Mouse (Mus musculus) limb, embryonic 11.5 days (tissue): ENCODE data around the gene Elmsan1. TPM values are rescaled to one million over a fixed set of nuclear protein-coding genes. Genes with fewer than 3 reads are reported as not detected.

Source experiments
- ATAC-seq: fragments of 200-750 bp; cut with Nextera tagmentation; 2 replicates; pipeline ENCODE4 v1.8.0; 2017; ENCODE audit warnings: low read depth; ENCODE audit not compliant: insufficient number of reproducible peaks, low FRiP score, low TSS enrichment
- DNase-seq: peaks from one replicate; pipeline ENCODE4 v3.0.0-alpha.2; 2015; ENCODE audit warnings: low spot score
- H3K27ac ChIP-seq: fragments of 300-500 bp; sonication (generic); replicated peaks from 2 replicates; pipeline ENCODE4 v1.5.1; 2014; ENCODE audit warnings: low read depth, mild to moderate bottlenecking, low read length
- H3K27me3 ChIP-seq: fragments of 300-500 bp; sonication (generic); 2 replicates; pipeline ENCODE4 v1.6.1; 2014; ENCODE audit warnings: mild to moderate bottlenecking, low read length, mixed read lengths; ENCODE audit not compliant: control insufficient read depth, insufficient read depth
- H3K36me3 ChIP-seq: fragments of 300-500 bp; sonication (generic); 2 replicates; pipeline ENCODE4 v1.6.1; 2014; ENCODE audit warnings: mild to moderate bottlenecking, low read length, moderate library complexity, mixed read lengths; ENCODE audit not compliant: control insufficient read depth, insufficient read depth
- H3K4me1 ChIP-seq: fragments of 300-500 bp; sonication (generic); 2 replicates; pipeline ENCODE4 v1.6.1; 2014; ENCODE audit warnings: low read length, mixed read lengths; ENCODE audit not compliant: control insufficient read depth, insufficient read depth
- H3K4me2 ChIP-seq: fragments of 300-500 bp; sonication (generic); 2 replicates; pipeline ENCODE4 v1.6.1; 2014; ENCODE audit warnings: low read depth, mild to moderate bottlenecking, moderate library complexity; ENCODE audit not compliant: severe bottlenecking
- H3K4me3 ChIP-seq: fragments of 300-500 bp; sonication (generic); 2 replicates; pipeline ENCODE4 v1.5.1; 2014; ENCODE audit warnings: low read depth, low read length
- H3K9ac ChIP-seq: fragments of 300-500 bp; sonication (generic); 2 replicates; pipeline ENCODE4 v1.6.1; 2014; ENCODE audit warnings: mild to moderate bottlenecking, low read length
- H3K9me3 ChIP-seq: fragments of 300-500 bp; sonication (generic); 2 replicates; pipeline ENCODE4 v1.6.1; 2016; ENCODE audit warnings: low read length; ENCODE audit not compliant: control insufficient read depth
- WGBS: fragments of 180-500 bp; shearing (Covaris S2); extraction: QIAGEN DNeasy Blood & Tissue Kit; methylation state at CpG from one replicate; pipeline ENCODE4 v1.1.7; 2014; 5-methylcytosine and 5-hydroxymethylcytosine counted together
- polyA plus RNA-seq: library from polyadenylated mRNA; unstranded; fragments of >200 nt; fragmentation: Nextera tagmentation; extraction: Ambion mirVana; gene quantifications from 2 replicates; pipeline ENCODE4 v1.2.1, GENCODE M21; 2014

Elmsan1 gene
- polyA plus RNA-seq, 1 experiment from 2014 or later = 6.1 TPM

DNA sequence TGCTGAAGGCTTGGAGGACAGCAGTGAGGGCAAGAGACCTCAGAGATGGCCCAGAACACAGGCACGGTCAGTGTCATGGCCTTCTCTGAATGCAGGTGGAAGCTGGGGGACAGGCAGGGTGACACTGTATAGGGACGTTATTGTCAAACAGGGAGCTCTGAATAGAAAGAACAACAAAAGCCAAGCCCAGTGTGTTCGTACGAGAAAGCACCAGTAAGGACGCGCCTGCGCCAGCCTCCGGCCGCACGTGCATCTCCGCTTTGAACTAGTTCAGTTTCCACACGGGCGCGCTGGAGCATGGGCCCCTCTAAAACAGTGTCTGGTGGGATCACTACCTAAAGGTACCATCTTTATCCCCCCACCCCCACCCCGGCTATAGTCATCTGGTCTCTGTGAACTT is 68.7 kb downstream of the Elmsan1 start:
- H3K4me3 ChIP-seq = no peak overlapping the region
- DNase-seq = no peak
- no peaks in the 10 kb centered on the region for H3K27me3 ChIP-seq
- H3K4me1 ChIP-seq = no peaks in the 10 kb centered on the region; the same call in 1 of the 2 replicates
- H3K4me2 ChIP-seq = no peak overlapping the region
- peaks cover 3% of the 10 kb centered on the region; the same call in 1 of the 2 replicates for H3K36me3 ChIP-seq
- no peaks in the 10 kb centered on the region for H3K9me3 ChIP-seq
- no peak overlapping the region for H3K27ac ChIP-seq
- ATAC-seq = no peak
- no peak overlapping the region for H3K9ac ChIP-seq
- 92% methylated on average over 15 of the region's 15 CpGs for WGBS

DNA sequence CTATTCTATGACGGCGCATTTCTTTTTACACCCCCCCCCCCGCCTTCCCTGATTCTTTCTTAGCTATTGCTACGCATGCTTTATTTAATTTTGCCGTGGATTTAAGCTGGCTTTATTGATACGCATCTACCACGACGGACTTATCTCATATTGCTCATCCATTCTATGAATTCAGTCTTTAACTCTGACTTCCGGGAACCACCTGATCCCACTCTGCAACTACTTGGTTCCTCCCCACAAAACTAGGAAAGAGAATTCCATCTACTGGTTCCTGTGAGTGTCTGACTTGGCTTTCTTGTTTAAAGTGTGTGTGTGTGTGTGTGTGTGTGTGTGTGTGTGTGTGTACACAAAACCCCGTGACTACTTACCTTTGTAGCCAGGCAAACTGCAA is 70.1 kb downstream of the Elmsan1 start:
- no peaks in the 10 kb centered on the region; the same call in 1 of the 2 replicates for H3K4me1 ChIP-seq
- peak overlapping the region; percentile 97 for H3K4me2 ChIP-seq
- H3K27me3 ChIP-seq = no peaks in the 10 kb centered on the region
- no peaks in the 10 kb centered on the region for H3K36me3 ChIP-seq
- no peak for DNase-seq
- H3K27ac ChIP-seq = no peak overlapping the region
- no peaks in the 10 kb centered on the region for H3K9me3 ChIP-seq
- H3K4me3 ChIP-seq = peak overlapping the region; percentile 48
- no peak for ATAC-seq
- WGBS = 22% methylated on average over 10 of the region's 10 CpGs
- H3K9ac ChIP-seq = no peak overlapping the region; the same call in 1 of the 2 replicates

DNA sequence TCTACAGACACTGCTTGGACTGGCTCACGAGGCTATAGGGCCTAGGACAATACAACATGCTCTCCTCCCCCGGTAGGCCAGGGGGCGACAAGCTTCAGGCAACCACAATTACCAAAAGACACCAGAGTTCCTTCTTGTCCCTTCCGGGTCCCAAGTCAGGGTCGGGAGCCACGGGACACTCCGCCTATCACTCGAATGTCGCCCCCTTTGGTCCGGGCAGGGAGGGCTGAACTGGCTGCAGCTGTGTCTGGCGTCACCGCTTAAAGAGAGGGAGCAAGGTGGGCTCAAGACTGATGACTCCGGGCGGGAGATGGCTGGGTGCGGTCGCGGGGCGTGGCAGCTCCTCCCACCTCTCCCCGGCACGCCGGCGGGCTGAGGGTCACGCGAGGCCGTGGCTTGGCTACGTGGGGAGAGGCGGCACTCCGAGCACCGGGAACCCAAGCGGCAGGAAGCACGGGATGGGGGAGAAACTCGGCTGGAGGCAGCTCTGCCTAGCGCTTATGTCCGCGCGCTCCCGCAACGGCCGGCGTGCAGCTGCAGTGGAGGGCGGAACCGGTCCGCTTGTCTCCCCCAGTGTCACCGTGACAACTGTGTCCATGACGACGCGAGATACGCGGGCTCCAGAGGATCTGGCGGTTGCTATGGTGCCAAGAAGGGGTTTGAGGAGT is 70.6 kb downstream of the Elmsan1 start, which contains the start of gene Pnma1:
Gene Pnma1 (minus strand): TSS at position 536 of the 668 bp plus-strand sequence.
- DNase-seq (peak; percentile 82), ATAC-seq (peak; percentile 53)
- Histone ChIP-seq H3K4me3 (peak within 1 kb of the TSS; percentile 48), H3K9me3 (no peaks in the 10 kb centered on the region), H3K9ac (peak within 1 kb of the TSS; percentile 65), H3K27ac (no peak within 1 kb of the TSS), H3K4me1 (no peaks in the 10 kb centered on the region; the same call in 1 of the 2 replicates), H3K4me2 (peak within 1 kb of the TSS; percentile 97), H3K36me3 (no peaks in the 10 kb centered on the region), H3K27me3 (no peaks in the 10 kb centered on the region)
- 2% methylated on average over 48 of the region's 50 CpGs for WGBS

DNA sequence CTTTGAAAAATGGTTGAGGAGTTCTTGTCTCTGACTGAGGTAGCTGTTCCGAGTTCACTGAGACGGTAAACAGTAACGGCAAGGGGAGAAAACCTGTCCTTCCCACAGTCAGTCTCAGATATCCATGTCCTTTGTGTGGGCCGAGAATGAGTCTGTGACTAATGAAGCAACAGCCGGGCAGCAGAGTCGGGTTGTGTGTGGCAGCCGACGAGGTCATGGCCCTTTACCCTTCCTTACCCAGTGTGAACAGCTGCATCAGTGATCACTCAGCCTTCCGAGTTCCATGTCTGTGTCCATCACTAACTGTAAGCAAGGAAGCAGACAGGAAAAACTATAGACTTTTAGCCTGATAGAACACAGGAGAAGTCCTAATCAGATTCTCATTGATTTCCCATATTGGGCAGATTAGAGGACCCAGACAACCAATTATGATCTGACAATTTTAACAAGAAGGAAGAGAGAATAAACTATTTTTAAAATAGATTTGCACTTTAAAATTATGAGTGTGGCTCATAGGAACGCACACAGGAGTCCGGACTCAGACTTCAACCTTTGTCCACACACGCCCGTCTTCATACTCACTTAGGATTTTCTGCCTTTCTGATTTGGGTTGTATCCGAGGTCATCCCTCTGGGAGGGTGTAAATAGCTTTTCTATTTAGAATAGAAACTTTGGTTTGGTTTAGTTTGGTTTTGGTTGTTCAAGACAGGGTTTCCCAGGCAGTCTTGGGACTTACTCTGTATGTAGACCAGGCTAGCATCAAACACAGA is 76.2 kb downstream of the Elmsan1 start:
- no peak for ATAC-seq
- DNase-seq = no peak
- Histone ChIP-seq H3K9ac (no peak overlapping the region), H3K36me3 (no peaks in the 10 kb centered on the region), H3K9me3 (no peaks in the 10 kb centered on the region), H3K4me3 (no peak overlapping the region), H3K4me1 (no peaks in the 10 kb centered on the region), H3K27ac (no peak overlapping the region), H3K27me3 (no peaks in the 10 kb centered on the region), H3K4me2 (no peak overlapping the region)
- 66% methylated on average over 14 of the region's 14 CpGs for WGBS

DNA sequence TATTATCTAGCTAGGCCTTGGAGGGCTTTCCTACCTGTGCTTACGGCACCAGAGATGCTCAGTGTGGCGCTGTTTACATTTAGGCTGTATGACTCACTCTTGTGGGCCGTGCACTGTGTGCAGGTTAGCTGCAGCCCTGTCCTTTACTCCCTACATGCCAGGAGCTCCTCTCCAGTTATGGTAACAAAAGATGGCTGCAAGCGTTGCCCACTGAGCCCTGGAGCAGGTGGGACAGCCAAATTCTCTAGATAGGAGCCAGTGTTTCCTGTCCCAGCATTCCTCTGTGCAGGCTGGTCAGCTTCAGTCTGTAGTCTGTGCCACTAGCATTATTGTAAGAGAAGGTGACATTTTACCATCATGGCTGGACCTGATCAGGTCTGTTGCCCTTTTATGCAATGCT is 77.4 kb downstream of the Elmsan1 start:
- H3K27me3 ChIP-seq = no peaks in the 10 kb centered on the region
- ATAC-seq = no peak
- 87% methylated on average over 4 of the region's 4 CpGs for WGBS

DNA sequence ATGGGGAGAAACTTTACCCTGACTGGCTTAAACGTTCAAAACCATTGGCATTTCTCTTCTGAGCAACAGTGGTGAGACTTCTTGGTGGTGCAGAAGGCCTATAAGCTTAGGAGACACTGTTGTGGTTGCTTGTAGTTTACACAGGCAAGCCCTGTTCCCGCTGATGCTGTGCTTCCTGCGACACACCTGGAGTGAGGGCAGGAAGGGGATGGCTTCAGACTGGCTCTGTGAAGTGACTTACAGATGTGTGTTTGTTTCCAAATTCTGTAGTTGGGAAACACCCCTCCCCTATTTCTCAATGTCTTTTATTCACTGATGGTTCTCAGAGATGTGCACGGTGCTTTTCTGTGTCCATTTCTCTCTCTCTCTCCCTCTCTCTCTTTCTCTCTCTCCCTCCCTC is 78.5 kb downstream of the Elmsan1 start:
- H3K9ac ChIP-seq = no peak overlapping the region

More for the DNA sequence above, 77.4 kb downstream of the Elmsan1 start:
- Histone ChIP-seq H3K27ac (no peak overlapping the region), H3K36me3 (peaks cover 2% of the 10 kb centered on the region; the same call in 1 of the 2 replicates), H3K9me3 (no peaks in the 10 kb centered on the region), H3K4me1 (no peaks in the 10 kb centered on the region), H3K9ac (no peak overlapping the region), H3K4me3 (no peak overlapping the region), H3K4me2 (no peak overlapping the region)
- DNase-seq = no peak

DNA sequence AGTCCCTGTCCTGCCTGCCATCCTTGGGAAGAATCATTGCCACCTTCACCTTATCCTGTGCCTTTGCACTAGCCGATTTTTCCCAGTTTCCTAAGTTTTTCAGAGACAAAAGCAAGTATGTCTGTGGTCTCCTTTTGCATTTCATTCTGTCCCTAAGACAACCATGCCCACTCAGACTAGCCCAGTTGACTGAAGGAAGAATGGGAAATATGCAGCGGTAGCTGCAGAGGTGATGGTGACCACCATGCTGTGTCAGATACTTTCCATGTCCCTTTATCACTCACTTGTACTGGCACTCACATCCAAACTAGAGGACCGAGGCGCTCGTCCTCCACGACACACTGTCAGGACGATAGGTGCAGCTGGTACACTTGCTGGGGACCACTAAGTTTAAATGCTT is 81.5 kb downstream of the Elmsan1 start:
- WGBS = 96% methylated on average over 7 of the region's 7 CpGs
- H3K4me1 ChIP-seq = no peaks in the 10 kb centered on the region
- no peaks in the 10 kb centered on the region for H3K9me3 ChIP-seq
- H3K4me2 ChIP-seq = no peak overlapping the region
- peaks cover 2% of the 10 kb centered on the region; the same call in 1 of the 2 replicates for H3K36me3 ChIP-seq
- ATAC-seq = no peak
- no peak for DNase-seq
- no peak overlapping the region for H3K27ac ChIP-seq
- H3K9ac ChIP-seq = no peak overlapping the region
- H3K27me3 ChIP-seq = no peaks in the 10 kb centered on the region
- no peak overlapping the region for H3K4me3 ChIP-seq

More for the DNA sequence above, 78.5 kb downstream of the Elmsan1 start:
- 70% methylated on average over 4 of the region's 4 CpGs for WGBS
- Histone ChIP-seq H3K36me3 (peaks cover 2% of the 10 kb centered on the region; the same call in 1 of the 2 replicates), H3K4me2 (no peak overlapping the region), H3K4me1 (no peaks in the 10 kb centered on the region), H3K27ac (no peak overlapping the region), H3K4me3 (no peak overlapping the region), H3K27me3 (no peaks in the 10 kb centered on the region), H3K9me3 (no peaks in the 10 kb centered on the region)
- no peak for ATAC-seq
- DNase-seq = no peak

DNA sequence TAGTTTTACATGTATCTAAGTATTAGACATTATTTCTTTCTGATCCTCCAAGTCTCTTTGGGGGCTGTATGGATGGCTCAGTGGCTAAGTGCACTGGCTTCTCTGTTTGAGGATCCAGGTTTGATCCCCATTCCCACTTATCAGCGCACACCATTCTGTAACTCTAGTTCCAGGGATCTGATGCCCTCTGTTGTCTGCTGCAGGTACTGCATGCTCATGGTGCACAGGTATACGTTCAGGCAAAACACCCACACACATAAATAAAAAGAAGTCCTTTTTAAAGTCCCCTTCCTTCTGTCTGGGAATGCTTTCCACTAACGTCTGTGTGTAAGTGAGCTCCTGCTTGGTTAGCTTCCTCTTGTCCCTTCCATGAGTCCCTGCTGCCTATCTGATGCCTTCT is 86.4 kb downstream of the Elmsan1 start:
- Histone ChIP-seq H3K9me3 (no peaks in the 10 kb centered on the region), H3K36me3 (peaks cover 4% of the 10 kb centered on the region; the same call in 1 of the 2 replicates), H3K4me1 (no peaks in the 10 kb centered on the region), H3K4me3 (no peak overlapping the region), H3K9ac (no peak overlapping the region), H3K27me3 (no peaks in the 10 kb centered on the region), H3K27ac (no peak overlapping the region), H3K4me2 (no peak overlapping the region)
- DNase-seq = peak; percentile 66
- WGBS = 56% methylated on average over 3 of the region's 3 CpGs
- ATAC-seq = no peak
